Mouse (Mus musculus): ENCODE data around the gene Kcnmb2. TPM values are rescaled to one million over a fixed set of nuclear protein-coding genes. Genes with fewer than 3 reads are reported as not detected.

Gene Kcnmb2
- polyA plus RNA-seq, 1 experiment from 2014 or later = 0.33 TPM

- no peak for ATAC-seq (replicated peaks; ENCODE audit: insufficient number of reproducible peaks, insufficient read depth, low FRiP score, low read depth)
Measured at GRCm38 (mm10) chr3:32020981-32021380, 118.7 kb downstream of the Kcnmb2 start.

GRCm38 (mm10) chr3:32029375-32030050 is 127.2 kb downstream of the Kcnmb2 start:
- ATAC-seq (replicated peaks; ENCODE audit: insufficient number of reproducible peaks, insufficient read depth, low FRiP score, low read depth) = no peak
- H3K4me2 ChIP-seq = peak overlapping the region; percentile 39

More at GRCm38 (mm10) chr3:32020981-32021380, 118.7 kb downstream of the Kcnmb2 start:
- Histone ChIP-seq H3K4me2 (no peak overlapping the region), H3K4me1 (replicated peaks) (no peaks in the 10 kb centered on the region), H3K27me3 (no peaks in the 10 kb centered on the region), H3K4me3 (no peak overlapping the region), H3K36me3 (no peaks in the 10 kb centered on the region), H3K9ac (no peak overlapping the region), H3K9me3 (replicated peaks) (no peaks in the 10 kb centered on the region), H3K27ac (no peak overlapping the region)
- WGBS = 83% methylated on average over 6 of the region's 6 CpGs

DNA sequence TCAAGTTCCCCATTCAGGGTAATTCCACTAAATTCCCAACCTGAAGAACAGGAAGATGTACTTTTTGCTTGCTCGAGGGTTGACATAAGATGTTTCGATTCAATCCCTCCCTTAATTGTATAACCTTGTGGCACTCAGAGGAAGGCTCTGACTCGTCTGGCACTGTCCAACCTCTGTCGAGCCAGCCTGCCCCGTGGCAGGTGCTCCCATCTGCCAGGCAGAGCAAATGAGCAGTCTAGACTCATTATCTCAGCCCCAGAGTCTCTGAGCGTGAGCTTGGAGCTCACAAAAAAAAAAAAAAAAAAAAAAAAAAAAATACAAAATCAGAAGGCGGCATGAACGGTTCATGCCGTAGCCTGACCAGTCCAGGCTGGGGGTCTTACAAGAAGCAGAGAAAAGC is 130.1 kb downstream of the Kcnmb2 start:
- 75% methylated on average over 9 of the region's 9 CpGs for WGBS
- no peaks in the 10 kb centered on the region for H3K27me3 ChIP-seq
- no peak overlapping the region for H3K4me2 ChIP-seq
- no peak overlapping the region for H3K9ac ChIP-seq
- no peaks in the 10 kb centered on the region for H3K9me3 ChIP-seq (replicated peaks)
- no peak overlapping the region for H3K27ac ChIP-seq
- H3K4me1 ChIP-seq (replicated peaks) = 0 out of 2 replicates have a peak, but pooled peaks cover 6% of the 10 kb centered on the region
- no peak for ATAC-seq (replicated peaks; ENCODE audit: insufficient number of reproducible peaks, insufficient read depth, low FRiP score, low read depth)
- no peaks in the 10 kb centered on the region for H3K36me3 ChIP-seq
- no peak overlapping the region for H3K4me3 ChIP-seq

More at GRCm38 (mm10) chr3:32029375-32030050, 127.2 kb downstream of the Kcnmb2 start:
- 37% methylated on average over 10 of the region's 10 CpGs for WGBS
- H3K36me3 ChIP-seq = no peaks in the 10 kb centered on the region
- no peak overlapping the region for H3K9ac ChIP-seq
- 0 out of 2 replicates have a peak, but pooled peaks cover 6% of the 10 kb centered on the region for H3K4me1 ChIP-seq (replicated peaks)
- no peaks in the 10 kb centered on the region for H3K9me3 ChIP-seq (replicated peaks)
- no peak overlapping the region for H3K27ac ChIP-seq
- H3K4me3 ChIP-seq = no peak overlapping the region
- no peaks in the 10 kb centered on the region for H3K27me3 ChIP-seq

DNA sequence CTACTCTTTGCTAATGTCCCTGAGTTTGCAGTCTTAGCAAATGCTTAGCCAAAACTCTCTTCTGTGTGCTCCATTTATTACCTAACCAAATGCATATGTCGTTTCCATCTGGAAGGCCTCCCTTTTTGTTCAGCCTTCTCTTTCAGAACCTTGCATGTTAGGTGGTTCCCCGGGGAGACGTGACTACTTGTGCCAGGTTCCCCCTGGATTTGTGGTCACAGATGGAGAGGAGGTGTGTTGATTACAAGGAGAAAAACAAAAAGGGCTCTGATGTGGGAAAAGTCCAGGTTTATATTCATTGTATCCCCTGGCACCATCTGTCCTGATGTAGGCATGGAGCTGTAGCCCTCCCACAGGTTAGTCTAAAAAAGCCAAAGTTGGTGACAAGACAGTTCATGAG is 141.5 kb downstream of the Kcnmb2 start:
- Histone ChIP-seq H3K4me3 (no peak overlapping the region), H3K9ac (no peak overlapping the region), H3K9me3 (replicated peaks) (no peaks in the 10 kb centered on the region), H3K4me1 (replicated peaks) (no peaks in the 10 kb centered on the region), H3K27me3 (no peaks in the 10 kb centered on the region), H3K36me3 (no peaks in the 10 kb centered on the region), H3K27ac (no peak overlapping the region), H3K4me2 (no peak overlapping the region)
- 74% methylated on average over 3 of the region's 3 CpGs for WGBS
- no peak for ATAC-seq (replicated peaks; ENCODE audit: insufficient number of reproducible peaks, insufficient read depth, low FRiP score, low read depth)

GRCm38 (mm10) chr3:32048777-32049176 is 146.5 kb downstream of the Kcnmb2 start:
- Histone ChIP-seq H3K4me2 (no peak overlapping the region), H3K4me1 (replicated peaks) (no peaks in the 10 kb centered on the region), H3K36me3 (no peaks in the 10 kb centered on the region), H3K4me3 (no peak overlapping the region), H3K9ac (no peak overlapping the region), H3K27me3 (no peaks in the 10 kb centered on the region), H3K27ac (no peak overlapping the region), H3K9me3 (replicated peaks) (no peaks in the 10 kb centered on the region)
- WGBS = 85% methylated on average over 3 of the region's 3 CpGs
- ATAC-seq (replicated peaks; ENCODE audit: insufficient number of reproducible peaks, insufficient read depth, low FRiP score, low read depth) = no peak

DNA sequence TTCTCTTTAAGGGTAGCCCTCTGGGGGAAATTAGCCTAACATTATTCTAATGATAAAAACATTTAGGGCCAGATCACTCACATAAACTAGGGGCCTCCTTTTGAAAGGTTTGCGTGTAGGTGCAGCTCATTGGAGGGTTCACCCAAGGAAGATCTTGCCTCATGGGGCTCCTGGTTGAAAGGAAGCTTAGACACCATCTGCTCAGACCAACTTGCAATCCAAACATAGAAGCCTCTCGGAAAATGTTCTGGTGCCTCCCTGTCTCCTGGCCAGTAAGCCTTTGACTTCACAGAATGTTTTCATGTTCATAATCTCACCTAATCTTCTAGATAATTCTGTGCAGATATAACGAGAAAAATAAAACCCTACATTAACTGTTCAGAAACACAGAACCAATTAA is 150.3 kb downstream of the Kcnmb2 start:
- Histone ChIP-seq H3K4me3 (no peak overlapping the region), H3K4me1 (replicated peaks) (no peaks in the 10 kb centered on the region), H3K9me3 (replicated peaks) (no peaks in the 10 kb centered on the region), H3K9ac (no peak overlapping the region), H3K27ac (no peak overlapping the region), H3K36me3 (no peaks in the 10 kb centered on the region), H3K27me3 (no peaks in the 10 kb centered on the region), H3K4me2 (no peak overlapping the region)
- 52% methylated on average over 3 of the region's 3 CpGs for WGBS
- no peak for ATAC-seq (replicated peaks; ENCODE audit: insufficient number of reproducible peaks, insufficient read depth, low FRiP score, low read depth)

GRCm38 (mm10) chr3:32053610-32054241 is 151.4 kb downstream of the Kcnmb2 start:
- no peak overlapping the region for H3K4me3 ChIP-seq
- 82% methylated on average over 10 of the region's 10 CpGs for WGBS
- no peak overlapping the region for H3K4me2 ChIP-seq
- no peaks in the 10 kb centered on the region for H3K4me1 ChIP-seq (replicated peaks)
- no peaks in the 10 kb centered on the region for H3K27me3 ChIP-seq
- H3K9ac ChIP-seq = no peak overlapping the region
- ATAC-seq (replicated peaks; ENCODE audit: insufficient number of reproducible peaks, insufficient read depth, low FRiP score, low read depth) = no peak
- H3K27ac ChIP-seq = no peak overlapping the region
- H3K9me3 ChIP-seq (replicated peaks) = no peaks in the 10 kb centered on the region
- no peaks in the 10 kb centered on the region for H3K36me3 ChIP-seq

GRCm38 (mm10) chr3:32059888-32060656 is 157.8 kb downstream of the Kcnmb2 start:
- Histone ChIP-seq H3K4me3 (no peak overlapping the region), H3K27ac (no peak overlapping the region), H3K36me3 (no peaks in the 10 kb centered on the region), H3K9ac (no peak overlapping the region), H3K4me1 (replicated peaks) (no peaks in the 10 kb centered on the region), H3K9me3 (replicated peaks) (no peaks in the 10 kb centered on the region), H3K27me3 (no peaks in the 10 kb centered on the region), H3K4me2 (no peak overlapping the region)
- no peak for ATAC-seq (replicated peaks; ENCODE audit: insufficient number of reproducible peaks, insufficient read depth, low FRiP score, low read depth)
- 60% methylated on average over 10 of the region's 10 CpGs for WGBS

DNA sequence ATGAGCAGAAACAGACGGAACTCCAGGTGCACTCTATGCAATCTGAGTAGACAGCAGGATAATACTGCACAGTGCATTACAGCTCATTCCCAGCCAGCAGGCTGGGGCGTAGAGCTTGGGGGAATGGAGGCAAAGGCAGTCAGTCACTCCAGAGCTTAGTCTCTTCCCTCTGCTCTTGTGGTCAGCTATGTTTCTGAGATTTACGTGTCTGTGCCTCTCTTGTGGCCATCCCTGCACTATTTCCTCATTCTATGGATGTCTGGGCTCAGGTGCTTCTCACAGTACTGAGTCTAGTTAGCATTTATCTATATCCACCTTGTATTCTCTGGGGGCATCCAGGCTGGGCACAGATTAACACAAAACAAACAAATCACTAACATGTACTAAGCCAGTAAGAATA is 160.4 kb downstream of the Kcnmb2 start:
- no peak overlapping the region for H3K9ac ChIP-seq
- no peak overlapping the region for H3K4me2 ChIP-seq
- no peak overlapping the region for H3K27ac ChIP-seq
- no peaks in the 10 kb centered on the region for H3K36me3 ChIP-seq
- H3K9me3 ChIP-seq (replicated peaks) = no peaks in the 10 kb centered on the region
- no peak for ATAC-seq (replicated peaks; ENCODE audit: insufficient number of reproducible peaks, insufficient read depth, low FRiP score, low read depth)
- WGBS = 73% methylated on average over 3 of the region's 3 CpGs
- no peaks in the 10 kb centered on the region for H3K27me3 ChIP-seq
- H3K4me1 ChIP-seq (replicated peaks) = no peaks in the 10 kb centered on the region
- H3K4me3 ChIP-seq = no peak overlapping the region

- Histone ChIP-seq H3K27ac (no peak overlapping the region), H3K36me3 (no peaks in the 10 kb centered on the region), H3K4me1 (replicated peaks) (no peaks in the 10 kb centered on the region), H3K4me2 (no peak overlapping the region), H3K27me3 (no peaks in the 10 kb centered on the region), H3K4me3 (no peak overlapping the region), H3K9ac (no peak overlapping the region), H3K9me3 (replicated peaks) (no peaks in the 10 kb centered on the region)
- ATAC-seq (replicated peaks; ENCODE audit: insufficient number of reproducible peaks, insufficient read depth, low FRiP score, low read depth) = no peak
- WGBS = 71% methylated on average over 3 of the region's 3 CpGs
Measured at GRCm38 (mm10) chr3:32063312-32063711, 161.0 kb downstream of the Kcnmb2 start.

DNA sequence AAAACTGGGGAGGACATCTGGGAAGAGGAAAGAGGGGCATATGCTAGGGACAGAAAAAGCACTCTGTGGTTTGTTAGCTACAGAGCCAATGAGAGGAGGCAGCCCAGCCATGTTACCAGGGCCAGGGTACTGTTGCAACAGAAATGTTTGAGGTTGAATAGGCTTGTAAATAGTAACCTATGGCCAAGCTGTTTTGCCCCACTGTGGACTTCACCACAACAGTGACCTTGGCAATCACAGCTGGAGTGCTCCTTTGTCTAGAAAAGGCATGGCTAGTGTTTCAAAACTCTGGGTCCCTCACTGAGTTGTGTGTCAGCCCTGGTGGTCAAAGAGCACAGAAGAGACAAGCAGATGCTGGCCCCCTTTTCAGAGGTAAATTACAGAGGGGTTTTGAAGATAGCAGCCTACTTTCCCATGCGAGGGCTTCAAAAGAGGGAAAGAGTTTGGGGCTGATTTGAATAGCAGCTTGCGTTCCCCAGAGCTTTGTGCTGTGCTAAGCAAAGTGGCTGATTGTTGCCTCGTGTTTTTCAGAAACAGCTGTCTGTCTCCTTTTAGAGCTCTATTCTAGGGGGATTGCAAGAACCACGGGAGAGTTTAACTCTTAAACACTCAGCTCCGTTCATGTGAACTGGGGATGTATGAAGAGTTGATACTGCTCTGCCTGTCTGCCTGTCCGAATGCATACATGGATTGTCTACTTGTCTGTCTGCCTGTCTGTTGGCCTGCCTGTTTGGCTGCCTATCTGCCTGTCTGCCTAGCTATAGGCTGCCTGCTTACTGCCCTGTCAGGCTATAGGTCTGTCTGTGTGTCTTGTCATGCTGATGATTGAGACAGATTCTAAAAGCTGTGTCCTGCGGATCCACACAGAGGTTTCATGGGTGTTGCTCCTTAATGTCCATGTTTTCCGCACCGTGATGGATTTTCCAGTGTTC is 165.0 kb downstream of the Kcnmb2 start:
- Histone ChIP-seq H3K9me3 (replicated peaks) (no peaks in the 10 kb centered on the region), H3K27ac (no peak overlapping the region), H3K9ac (no peak overlapping the region), H3K4me1 (replicated peaks) (no peaks in the 10 kb centered on the region), H3K27me3 (no peaks in the 10 kb centered on the region), H3K4me2 (no peak overlapping the region), H3K4me3 (no peak overlapping the region), H3K36me3 (no peaks in the 10 kb centered on the region)
- no peak for ATAC-seq (replicated peaks; ENCODE audit: insufficient number of reproducible peaks, insufficient read depth, low FRiP score, low read depth)
- 55% methylated on average over 9 of the region's 9 CpGs for WGBS
